Mouse (Mus musculus) kidney, adult 9 months (tissue): ENCODE measurements around the gene Ciapin1.
A peak's percentile ranks its signal among the peaks of the same experiment; 100 is the strongest.

Experiments used
- DNase-seq: peaks from one replicate; pipeline ENCODE4 v3.0.0; 2022

Gene Ciapin1

DNA sequence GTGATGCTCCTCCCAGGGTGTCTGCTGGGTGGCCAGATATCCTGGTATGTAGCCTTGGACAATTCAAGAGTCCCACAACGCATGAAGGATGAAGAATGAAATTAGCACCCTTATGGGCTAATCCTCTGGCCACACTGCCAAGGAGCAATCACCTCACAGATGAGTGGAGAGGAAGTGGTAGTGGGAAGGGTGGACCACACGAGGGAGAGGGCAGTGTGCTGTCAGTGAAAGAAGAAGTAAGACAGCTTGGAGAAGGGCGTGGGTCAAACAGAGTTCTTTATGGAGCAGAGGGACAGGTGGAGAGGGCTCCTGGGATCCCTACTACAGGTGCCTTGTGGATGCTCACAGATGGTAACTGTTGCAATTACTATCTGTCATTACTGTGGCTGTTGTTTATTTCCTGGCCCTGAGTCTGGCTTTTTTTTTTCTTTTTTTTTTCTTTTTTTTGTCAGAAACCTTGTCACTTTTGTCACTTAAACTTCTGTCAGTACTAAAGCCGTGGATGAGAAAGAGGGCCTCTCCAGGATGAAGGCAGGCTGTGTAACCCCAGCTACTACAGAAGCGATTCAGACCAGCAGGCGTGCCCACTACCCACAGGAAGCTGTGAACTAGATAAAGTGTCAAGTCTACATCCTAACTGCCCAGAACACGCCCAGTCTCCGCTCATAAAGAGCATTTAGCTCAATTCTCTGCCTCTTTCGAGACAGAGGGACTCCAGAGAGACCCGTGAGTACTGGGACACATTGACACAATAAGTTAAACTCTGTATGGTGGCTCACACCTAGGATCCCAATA lies 33.4 kb downstream of the Ciapin1 start:
- DNase-seq: no peak

DNA sequence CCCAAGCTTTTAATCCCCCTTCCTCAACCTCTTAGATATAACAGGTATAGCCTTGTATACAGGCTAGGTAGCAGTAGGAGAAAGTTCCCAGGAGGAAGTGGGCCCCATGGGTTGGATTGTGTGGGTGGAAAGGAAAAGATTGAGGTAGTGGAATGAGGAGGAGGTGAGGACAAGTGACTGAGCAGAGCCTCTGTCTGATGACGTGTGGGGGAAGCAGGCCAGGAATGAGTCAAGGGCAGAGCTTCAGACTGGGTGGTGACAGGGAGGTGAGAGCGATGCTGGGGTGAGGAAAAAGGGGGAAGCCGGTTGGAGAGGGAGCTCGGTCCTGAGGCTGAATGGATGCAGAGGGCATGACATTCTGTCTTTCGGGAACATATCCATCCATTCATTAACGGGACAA lies 34.6 kb downstream of the Ciapin1 start:
- DNase-seq: no peak

DNA sequence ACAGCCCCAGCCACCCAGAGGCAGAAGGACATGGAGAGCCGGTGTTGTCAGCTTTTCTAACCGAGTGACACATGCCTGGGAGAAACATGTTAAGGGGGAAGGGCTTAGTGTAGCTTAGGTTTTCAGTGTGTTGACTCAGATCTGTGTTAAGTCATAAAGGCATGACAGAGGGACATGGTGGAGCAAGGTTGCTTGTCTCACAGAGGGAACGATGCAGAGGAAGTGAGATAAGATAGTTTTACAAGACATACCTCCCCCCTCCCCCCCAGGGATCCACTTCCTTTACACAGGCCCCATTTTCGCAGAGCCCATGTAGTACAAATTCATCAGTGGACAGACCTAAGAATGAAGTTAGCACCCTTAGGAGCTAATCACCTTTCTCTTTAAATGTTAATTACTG lies 35.8 kb downstream of the Ciapin1 start:
- no peak for DNase-seq

DNA sequence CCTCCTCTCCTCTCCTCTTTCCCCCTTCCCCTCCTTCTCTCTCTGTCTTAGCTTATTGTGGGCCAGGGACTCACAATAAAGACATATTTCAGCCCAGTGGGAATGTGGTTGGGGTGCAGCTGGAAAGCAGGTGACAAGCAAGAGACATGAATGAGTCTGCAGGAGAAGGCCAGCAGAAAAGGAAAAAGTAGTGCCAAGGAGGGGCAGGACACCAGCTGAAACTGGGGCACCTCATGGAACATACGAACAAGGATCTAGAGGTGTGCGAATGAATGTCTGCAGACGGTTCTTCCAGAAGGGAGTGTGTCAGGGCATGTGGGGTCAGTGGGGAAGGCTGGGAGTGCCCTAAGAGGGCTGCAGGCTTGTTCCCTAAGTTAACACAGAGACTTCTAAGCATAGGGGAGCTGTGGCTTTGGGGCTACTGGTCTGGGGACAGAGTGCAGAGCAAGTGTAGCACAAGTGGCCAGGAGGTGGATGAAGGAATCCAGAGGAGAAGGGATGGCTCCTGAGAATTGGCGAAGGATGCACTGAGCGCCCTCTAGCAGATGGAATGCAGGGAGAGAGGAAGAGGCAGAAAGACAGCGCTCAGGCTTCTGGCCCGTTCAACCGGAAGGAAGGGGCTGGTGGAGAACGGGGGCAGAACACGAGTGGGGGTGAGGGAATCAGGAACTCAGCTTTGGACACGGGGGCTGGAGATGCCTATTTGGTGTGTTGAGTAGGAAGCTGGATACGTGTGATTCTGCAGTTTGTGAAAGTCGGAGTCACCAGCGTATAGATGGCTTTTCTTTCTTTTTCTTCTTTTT lies 36.7 kb downstream of the Ciapin1 start:
- DNase-seq: peak; percentile 72

DNA sequence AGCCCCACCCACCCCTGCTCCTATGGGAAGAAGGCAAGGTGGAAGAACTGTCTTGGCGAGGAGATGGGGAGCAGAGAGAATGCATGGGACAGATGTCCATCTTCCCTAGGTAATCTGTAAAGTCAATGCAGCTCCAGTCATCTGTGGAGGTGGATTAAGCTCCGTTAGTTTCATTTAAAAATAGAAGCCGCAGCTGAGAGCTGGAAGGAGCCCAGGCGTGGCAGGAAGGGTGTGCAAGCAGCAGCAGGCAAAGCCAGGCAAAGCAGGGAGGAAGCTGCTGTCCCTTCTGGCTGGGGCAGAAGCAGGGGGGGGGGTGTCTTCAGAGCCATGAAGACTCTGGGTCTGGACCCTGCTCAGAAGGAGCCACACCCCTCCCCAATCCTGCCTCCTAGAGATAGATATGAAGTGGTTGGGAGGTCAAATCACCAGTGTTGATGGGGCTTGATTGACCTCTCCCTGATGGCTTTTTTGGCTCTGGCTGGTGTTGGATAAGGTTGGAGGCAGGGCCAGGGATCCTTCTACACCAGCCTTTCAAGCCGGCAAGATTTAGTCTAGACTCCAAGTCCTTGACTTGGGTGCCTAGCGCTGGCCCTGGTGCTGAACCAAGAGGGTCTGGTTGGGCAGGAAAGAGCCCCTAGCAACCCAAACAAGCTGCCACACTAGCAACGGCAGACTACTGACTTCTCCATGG lies 37.7 kb downstream of the Ciapin1 start:
- DNase-seq: no peak

DNA sequence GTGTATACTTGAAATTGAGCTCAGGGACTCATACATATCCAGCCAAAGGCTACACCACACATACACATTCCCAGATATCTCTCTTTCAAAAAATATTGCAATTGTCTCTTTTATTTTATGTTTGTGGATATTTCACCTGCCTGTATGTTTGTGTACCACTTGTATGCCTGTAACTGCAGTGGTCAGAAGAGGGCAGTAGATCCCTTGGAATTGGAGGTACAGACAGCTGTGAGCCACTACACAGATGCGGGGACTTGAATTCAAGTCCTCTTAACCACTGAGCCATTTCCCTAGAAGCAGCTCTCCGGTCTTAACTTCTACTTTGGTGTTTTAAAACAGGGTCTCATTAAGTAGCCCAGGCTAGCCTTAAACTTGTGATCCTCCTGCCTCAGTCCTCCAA lies 43.4 kb downstream of the Ciapin1 start:
- DNase-seq: no peak

DNA sequence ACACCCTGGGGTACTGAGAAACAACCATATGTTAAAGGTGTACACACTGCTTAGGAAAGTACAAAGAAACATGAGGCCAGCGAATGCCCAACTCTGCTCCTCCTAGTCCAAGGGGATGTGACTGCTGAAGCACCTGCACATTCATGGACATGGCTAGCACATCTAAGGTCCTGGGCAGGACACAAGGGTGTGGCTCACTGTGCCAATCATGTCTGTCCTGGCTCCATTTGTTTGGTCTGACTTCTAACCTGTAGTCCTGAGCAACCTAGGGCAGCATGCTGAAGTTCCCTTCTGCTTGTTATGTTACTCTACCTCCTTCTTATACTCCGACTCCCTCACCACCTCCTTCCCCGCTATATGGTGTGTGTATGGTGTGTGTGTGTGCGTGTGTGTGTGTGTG lies 43.8 kb downstream of the Ciapin1 start:
- no peak for DNase-seq

DNA sequence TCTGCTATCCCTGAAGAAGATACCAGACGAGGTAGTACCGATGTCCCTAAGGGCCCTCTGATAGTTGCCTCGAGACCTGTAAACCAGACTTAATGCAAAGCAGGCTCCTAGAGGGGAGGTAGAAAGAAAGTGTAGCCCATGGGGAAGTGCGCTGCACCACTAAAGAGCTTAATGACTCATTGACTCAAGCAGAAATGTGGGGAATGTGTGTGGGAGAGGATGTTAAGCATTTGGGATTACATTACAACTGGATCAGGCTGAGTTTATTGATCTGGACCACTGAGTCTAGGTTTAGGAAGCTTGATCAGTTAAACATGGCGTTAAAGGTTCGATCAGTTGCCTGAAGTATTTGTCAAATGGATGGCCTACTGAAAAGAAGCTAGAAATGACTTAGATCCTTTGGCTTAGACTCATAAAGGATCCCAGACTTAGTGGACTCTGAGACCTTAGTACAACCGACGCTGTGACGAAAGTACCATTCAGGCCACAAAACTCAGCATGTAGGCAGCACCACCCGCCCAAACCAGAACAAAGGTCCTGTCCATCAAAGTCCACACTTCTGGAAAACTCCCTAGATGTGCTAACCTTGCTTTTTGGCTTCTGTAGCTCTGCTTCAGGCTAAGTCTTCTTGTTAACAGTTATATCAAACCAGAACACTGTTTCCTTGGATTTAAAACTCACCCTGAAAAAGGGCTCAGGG lies 48.8 kb downstream of the Ciapin1 start:
- peak; percentile 78 for DNase-seq

DNA sequence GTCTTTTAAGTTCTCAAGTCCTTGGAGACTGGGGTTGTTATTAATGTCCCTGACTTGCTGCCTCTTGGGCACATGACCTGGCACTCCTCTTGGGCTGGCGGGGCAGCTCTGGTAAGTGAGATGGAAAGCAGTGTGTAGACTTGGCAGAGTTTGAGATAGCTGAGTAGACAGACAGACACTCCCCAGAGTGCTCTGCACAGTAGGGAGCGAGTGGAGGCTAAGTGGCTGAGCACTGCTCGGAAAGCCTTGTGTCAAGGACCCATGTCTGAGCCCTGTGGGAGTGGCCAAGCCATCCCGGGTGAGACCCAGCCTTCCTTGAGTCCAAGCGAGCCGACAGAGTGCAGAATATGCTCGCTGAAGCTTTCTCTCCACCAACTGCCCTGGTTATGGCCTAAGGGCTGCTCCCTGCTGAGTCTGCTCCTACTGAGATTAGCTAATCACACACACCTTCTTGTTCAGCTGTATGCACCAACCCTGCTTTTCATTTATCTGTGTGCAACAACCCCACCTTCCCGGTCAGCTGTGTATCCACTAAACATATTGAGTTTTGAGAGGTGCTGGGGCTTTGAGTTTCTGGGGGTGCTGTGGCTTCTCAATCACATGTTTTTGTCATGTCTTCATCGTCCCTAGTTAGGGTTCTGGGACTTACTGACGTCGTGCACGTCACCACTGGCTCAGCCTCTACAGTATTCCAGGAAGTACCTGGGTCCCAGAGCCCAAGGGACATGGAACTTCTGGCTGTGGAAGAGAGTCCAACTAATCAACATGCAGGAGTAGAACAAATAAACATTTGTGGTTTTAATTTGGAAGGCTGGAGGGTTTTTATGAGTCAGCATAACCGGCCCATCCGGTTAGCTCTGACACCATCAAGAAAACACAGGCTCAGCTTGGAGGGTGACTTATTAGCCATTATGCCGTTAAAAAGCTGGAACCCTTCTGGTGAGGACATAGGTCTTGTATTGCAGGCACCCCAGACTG lies 50.3 kb downstream of the Ciapin1 start:
- peak; percentile 83 for DNase-seq

DNA sequence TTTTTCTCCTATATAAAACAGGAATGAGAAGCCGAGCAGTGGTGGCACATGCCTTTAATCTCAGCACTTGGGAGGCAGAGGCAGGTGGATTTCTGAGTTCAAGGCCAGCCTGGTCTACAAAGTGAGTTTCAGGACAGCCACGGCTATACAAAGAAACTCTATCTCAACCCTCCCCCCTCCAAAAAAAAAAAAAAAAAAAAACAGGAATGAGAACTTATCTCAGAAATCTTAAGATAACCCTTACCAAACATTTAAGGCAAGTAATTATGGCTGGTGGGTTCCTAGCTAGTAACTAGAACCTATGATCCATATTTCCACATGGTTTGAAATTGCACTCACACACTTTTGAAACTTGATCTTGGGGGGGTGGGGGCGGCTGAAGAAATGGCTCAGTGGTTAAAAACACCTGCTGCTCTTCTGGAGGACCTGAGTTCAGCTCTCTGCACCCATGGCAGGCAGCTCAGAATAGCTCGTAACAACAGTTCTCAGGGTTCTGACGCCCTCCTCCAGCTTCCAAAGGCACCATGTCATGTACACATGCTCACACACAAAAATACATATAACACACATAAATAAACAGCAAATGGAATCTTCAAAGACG lies 52.1 kb downstream of the Ciapin1 start:
- no peak for DNase-seq

DNA sequence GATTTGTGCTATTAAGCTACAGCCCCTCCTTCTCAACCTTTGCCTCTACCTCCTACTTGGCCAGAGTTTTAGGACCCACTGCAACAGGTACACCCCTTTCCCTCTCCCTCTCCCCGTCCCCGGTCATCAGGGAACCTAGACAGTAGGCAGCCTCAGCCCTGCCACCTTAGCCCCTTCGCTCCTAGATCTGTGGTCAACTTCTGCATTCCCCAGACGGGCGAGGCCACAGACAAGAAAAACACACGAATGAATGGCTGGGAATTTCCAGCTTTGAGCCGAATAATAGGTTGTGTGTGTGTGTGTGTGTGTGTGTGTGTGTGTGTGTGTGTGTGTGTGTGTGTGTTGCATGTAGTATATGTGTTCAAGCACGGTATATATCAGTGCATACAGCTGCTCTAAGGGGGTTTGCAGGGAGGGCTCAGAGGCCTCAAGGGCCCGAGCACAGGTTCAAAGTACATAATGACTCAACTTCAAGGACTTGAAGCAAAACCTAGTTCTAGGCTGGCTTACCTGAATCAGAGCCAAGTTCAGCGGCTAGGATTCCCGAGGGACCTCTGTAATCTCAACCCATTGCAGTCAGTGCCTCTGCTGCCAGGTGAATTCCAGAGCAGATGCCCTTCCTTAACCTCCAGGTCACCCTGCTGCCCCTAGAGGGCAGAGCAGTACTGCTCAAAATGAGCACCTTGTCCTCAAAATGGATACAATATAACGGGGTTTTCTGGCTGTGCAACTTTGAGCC lies 52.7 kb downstream of the Ciapin1 start:
- peak; percentile 90 for DNase-seq

DNA sequence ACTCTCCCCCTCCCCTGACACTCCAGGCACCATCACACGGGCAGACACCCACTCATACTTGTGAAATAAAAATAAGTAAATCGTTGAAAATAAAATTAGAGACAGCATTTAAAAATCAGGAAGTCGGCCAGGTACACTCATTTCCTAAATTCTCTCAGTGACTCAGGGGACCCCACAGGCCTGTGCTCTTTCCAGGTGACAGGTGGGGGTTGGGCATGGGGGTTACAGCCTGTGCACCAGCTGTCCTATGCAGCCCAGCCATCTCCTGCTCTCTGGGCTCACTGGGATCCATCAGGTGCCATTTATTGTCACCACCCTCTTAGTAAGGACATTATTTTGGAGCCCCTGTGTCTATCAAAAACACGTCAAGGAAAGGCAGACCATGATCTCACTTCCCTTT lies 54.3 kb downstream of the Ciapin1 start:
- DNase-seq: no peak

DNA sequence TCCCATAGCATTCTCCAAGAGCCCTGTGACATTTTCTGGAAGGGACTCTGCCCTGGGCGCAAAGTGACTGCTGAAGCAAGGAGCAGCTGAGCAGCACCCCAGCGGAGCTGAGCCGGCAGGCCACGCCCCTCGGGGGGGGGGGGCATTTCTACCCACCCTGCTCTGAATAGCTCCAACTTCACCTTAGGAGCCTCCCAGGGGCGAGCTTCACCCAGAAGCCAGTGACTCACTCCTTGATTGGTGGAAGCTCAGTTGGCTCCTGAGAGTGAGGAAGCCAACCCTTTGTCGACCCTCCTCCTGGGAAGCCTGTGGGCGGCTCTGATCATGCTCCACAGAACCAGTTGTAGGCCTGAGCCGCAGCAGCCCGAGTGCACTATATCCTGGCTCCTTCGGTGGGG lies 56.3 kb downstream of the Ciapin1 start:
- DNase-seq: peak; percentile 95

DNA sequence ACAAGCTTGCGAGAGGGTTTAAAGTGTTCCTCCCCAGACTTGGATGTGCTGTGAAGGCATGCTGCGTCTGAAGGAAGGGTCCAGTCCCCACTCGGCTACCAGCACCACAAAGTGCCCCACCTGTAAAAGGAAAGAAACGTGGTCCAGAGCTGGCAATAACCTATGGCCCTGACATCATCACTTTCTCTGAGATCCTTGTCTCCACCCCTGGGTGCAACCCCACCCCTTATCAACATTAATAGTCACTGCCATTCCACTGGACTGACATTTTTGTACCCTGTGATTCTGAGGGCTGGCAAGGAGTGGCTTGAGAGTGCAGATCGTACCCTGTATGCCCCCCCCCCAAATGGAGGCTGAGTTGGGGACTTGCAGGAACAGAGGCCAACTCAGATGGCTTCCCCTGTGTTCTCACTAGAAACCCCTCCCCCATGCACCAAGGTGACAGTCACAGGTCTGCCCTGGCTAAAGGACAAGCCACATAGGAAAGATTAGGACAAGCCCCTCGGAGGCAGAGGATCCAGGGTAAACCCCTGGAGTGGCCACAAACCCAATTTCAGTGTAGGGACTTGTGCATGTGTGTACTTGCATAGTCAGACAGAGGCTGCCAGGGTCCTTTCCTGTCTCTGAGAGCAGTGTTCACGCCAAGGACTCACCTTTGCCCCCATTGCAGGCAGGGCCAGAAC lies 56.9 kb downstream of the Ciapin1 start:
- DNase-seq: no peak

DNA sequence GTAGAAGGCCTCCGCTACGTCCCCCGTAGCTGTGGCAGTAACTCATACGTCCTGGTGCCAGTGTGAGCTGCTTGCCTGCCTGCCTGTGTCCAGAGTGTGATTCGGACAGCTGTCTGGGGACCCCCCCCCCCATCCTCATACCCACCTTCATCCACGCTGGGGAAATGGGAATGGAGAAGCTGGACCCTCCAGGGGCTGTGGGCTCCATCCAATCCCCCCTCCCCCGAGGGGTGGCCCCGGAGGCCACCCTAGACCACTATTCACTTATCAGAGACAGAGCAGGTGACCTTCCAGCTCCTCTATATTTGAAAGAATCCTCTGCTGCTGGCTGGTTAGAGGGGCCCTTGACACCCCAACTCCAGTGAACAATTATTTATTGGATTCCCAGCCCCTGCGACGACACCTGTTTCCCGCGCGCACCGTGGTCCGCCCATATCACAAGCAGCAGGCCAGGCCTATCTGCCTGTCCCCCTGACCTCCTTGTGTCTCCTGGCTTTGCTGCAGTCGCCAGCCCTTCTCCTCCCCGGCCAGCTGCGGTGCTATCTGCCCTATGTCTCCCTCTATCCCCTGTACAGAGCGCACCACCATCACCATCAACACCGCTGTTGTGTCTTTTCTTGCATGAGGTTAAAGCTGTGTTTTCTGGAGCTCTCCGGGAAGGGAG lies 57.5 kb downstream of the Ciapin1 start:
- no peak for DNase-seq

DNA sequence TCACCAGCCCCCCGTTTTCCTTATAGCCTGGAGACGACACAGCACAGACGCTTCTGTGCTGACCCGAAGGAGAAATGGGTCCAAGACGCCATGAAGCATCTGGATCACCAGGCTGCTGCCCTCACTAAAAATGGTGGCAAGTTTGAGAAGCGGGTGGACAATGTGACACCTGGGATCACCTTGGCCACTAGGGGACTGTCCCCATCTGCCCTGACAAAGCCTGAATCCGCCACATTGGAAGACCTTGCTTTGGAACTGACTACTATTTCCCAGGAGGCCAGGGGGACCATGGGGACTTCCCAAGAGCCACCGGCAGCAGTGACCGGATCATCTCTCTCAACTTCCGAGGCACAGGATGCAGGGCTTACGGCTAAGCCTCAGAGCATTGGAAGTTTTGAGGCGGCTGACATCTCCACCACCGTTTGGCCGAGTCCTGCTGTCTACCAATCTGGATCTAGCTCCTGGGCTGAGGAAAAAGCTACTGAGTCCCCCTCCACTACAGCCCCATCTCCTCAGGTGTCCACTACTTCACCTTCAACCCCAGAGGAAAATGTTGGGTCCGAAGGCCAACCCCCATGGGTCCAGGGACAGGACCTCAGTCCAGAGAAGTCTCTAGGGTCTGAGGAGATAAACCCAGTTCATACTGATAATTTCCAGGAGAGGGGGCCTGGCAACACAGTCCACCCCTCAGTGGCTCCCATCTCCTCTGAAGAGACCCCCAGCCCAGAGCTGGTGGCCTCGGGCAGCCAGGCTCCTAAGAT lies 58.4 kb downstream of the Ciapin1 start:
- no peak for DNase-seq

DNA sequence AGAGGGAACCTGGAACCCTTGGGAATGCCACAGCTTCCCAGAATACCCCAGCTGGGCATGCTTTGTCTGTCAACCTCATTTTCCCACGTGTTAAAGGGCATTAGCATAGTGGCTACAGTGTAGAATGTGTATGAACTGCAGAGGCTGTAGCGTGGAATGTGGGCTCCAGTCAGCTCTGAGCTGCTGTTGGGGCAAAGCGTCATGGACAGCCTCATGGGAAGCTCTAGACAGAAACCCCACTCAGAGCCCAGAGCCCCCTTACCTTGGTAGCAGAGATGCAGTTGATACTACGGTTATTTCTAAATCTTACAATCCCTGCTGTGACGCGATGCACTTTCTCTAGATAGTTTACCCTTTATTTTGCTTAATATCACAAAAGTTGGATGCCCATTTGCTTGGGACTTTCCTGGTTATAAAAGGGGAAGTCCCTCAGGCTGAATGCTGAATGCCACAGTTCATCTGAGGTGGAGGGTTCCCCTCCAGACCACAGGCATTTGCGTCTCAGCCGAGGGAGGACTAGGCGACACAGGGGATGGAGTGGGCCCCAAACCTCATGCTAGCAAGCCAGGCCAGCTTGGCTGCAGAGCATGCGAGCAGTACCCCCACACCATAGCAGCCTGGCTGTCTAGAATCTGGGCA lies 59.1 kb downstream of the Ciapin1 start:
- no peak for DNase-seq

DNA sequence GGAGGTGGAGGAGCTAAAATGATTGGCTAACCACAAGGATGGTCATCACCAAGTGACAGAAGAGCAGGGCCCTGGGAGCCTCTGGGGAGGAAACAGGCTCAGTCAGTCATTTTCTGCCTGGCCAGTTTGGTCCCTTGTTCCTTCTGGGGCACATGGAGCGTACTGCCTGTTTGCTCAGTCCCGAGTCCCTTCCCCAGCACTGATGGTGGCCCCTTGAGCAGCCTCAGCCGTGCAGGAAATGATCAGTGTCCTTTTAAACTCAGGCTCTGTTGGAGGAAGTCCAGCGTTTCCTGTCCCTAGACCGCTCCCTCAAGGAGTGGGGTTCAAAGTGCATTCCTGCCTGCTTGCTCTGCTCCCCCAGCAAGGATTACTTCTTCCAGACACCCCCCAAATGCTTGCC lies 59.7 kb downstream of the Ciapin1 start:
- peak; percentile 92 for DNase-seq
